Mouse (Mus musculus) heart, embryonic 16.5 days (tissue): ENCODE results near the gene Gse1. TPM values are rescaled to one million over a fixed set of nuclear protein-coding genes. Genes with fewer than 3 reads are reported as not detected.

Experiments used
- ATAC-seq: fragments of 200-750 bp; cut with Nextera tagmentation; replicated peaks from 2 replicates; pipeline ENCODE4 v1.8.0; 2017; ENCODE audit warnings: moderate number of reproducible peaks; ENCODE audit not compliant: insufficient read depth, low FRiP score; ENCODE audit errors: extremely low read depth
- H3K27ac ChIP-seq: fragments of 300-500 bp; sonication (generic); 2 replicates; pipeline ENCODE4 v1.5.1; 2014; ENCODE audit warnings: mild to moderate bottlenecking, low read length, control low read depth, moderate library complexity
- H3K27me3 ChIP-seq: fragments of 300-500 bp; sonication (generic); 2 replicates; pipeline ENCODE4 v1.6.1; 2014; ENCODE audit warnings: low read length, mixed read lengths; ENCODE audit not compliant: control insufficient read depth, insufficient read depth
- H3K36me3 ChIP-seq: fragments of 300-500 bp; sonication (generic); 2 replicates; pipeline ENCODE4 v1.6.1; 2014; ENCODE audit not compliant: control insufficient read depth, insufficient read depth
- H3K4me1 ChIP-seq: fragments of 300-500 bp; sonication (generic); 2 replicates; pipeline ENCODE4 v1.6.1; 2014; ENCODE audit warnings: low read length, mixed read lengths; ENCODE audit not compliant: control insufficient read depth, insufficient read depth
- H3K4me2 ChIP-seq: fragments of 300-500 bp; sonication (generic); 2 replicates; pipeline ENCODE4 v1.6.1; 2014; ENCODE audit warnings: low read depth, mild to moderate bottlenecking, control low read depth, low read length
- H3K4me3 ChIP-seq: fragments of 300-500 bp; sonication (generic); 2 replicates; pipeline ENCODE4 v1.5.1; 2014; ENCODE audit warnings: mild to moderate bottlenecking, control low read depth, low read length
- H3K9ac ChIP-seq: fragments of 300-500 bp; sonication (generic); 2 replicates; pipeline ENCODE4 v1.6.1; 2014; ENCODE audit warnings: low read length, control low read depth
- H3K9me3 ChIP-seq: fragments of 300-500 bp; sonication (generic); replicated peaks from 2 replicates; pipeline ENCODE4 v1.6.1; 2016; ENCODE audit warnings: low read length; ENCODE audit not compliant: control insufficient read depth
- WGBS: fragments of 180-500 bp; shearing (Covaris S2); extraction: QIAGEN DNeasy Blood & Tissue Kit; methylation state at CpG from one replicate; pipeline ENCODE4 v1.1.7; 2014; 5-methylcytosine and 5-hydroxymethylcytosine counted together
- polyA plus RNA-seq: library from polyadenylated mRNA; unstranded; fragments of >200 nt; fragmentation: Nextera tagmentation; extraction: Ambion mirVana; gene quantifications from 2 replicates; pipeline ENCODE4 v1.2.1, GENCODE M21; 2015

Gene Gse1
- polyA plus RNA-seq, 1 experiment from 2014 or later = 7.7 TPM

DNA sequence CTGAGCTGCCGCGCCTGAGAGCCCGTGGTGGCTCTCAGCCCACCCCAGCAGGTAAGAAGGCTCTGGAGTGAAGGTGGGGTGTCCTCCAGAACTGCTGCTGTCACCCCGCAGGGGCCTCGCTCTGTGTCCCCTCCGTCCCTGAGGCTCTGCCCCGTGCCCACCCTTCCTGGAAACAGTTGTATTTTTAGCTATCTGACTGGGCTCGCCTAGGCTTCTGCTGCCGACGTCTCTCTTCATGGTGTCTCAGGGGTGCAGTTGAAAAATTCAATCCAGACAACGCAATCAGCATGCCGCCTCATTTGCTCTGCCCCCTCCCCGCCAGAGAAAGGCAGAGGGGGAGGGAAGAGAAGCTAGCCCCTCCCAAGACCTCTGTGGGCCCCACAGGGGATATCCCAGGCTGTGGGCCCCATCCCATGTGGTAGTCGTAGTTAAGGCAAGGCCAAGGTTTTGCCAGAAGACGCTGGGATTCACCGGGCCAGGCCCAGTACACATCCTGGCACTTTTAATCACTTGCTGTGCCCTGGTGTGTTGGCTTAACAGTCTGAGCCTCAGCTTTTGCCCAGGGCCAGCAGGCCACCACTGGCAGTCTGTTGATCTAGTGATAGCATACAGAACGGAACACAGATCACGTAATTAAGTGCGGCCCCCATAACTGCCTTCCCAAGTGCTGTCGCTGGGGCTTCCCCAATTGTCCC, 328.1 kb downstream of the Gse1 start:
- Histone ChIP-seq H3K27me3 (no peaks in the 10 kb centered on the region), H3K27ac (peak overlapping the region; percentile 96), H3K4me1 (peaks cover 88% of the 10 kb centered on the region), H3K9me3 (no peaks in the 10 kb centered on the region), H3K4me3 (peak overlapping the region; percentile 17), H3K36me3 (no peaks in the 10 kb centered on the region), H3K4me2 (peak overlapping the region; percentile 47), H3K9ac (peak overlapping the region; percentile 71)
- 39% methylated on average over 20 of the region's 20 CpGs for WGBS
- peak; percentile 32; the same call in 1 of the 2 replicates for ATAC-seq

DNA sequence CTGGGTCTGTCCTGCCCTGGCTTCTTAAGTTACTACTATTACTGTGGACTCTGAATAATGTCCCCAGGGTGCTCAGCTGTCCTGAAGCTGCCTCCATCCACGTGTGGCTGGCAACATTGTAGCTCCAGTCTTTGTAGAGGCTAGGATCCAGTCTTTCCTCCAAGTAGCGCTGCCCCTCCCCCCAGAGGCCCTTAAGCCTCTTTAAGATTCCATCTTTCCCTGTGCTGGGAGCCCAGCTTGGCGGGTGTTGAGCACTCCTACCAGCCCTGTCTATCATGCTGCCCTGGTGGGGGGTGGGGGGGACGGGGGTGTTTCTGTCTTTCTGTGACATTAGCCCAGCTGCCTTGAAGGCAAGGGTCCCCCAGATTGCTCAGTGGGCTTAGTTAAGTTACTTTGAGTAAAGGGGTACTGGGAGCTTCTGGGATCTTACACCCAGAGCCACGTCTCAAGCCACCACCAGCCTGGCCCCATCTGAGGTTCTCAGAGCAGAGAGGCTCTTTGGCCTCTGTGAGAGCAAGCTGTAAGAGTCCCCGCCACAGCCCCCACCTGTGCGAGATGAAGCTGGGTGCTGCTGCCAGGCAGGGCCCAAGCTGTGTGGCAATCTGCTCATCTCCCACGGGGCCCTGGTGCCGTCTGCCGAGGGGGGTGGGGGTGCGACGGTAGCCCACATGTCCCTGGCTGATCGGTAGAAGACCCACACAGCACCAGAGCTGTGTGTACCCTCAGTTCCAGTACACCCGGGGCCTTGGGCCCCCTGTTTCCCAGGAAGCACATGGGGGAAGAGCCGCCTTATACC, 329.1 kb downstream of the Gse1 start:
- H3K4me1 ChIP-seq = peaks cover 88% of the 10 kb centered on the region
- peak overlapping the region; percentile 96 for H3K27ac ChIP-seq
- 54% methylated on average over 15 of the region's 15 CpGs for WGBS
- H3K36me3 ChIP-seq = no peaks in the 10 kb centered on the region
- no peaks in the 10 kb centered on the region for H3K9me3 ChIP-seq
- ATAC-seq = no peak
- H3K4me2 ChIP-seq = no peak overlapping the region
- H3K9ac ChIP-seq = peak overlapping the region; percentile 71
- H3K27me3 ChIP-seq = no peaks in the 10 kb centered on the region
- H3K4me3 ChIP-seq = no peak overlapping the region

DNA sequence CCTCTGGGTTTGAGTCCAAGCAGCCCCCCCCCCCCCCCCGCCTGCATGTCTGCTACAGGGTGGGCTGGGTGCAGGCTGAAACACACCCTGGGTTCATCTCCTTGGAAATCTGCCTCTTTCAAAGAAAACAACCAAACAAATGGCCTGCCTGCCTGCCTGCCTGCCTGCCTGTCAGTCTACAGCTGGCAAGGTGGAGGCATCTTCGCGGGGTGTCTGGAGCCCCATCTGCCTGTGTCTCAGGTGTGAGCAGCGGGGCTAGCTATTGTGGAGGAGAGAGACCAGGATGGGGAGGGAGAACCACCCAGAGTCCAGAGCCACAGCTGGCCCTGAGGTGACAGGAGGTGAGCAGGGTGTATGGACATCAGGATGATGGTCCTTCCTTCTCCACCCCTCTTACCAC, 329.9 kb downstream of the Gse1 start:
- Histone ChIP-seq H3K9me3 (no peaks in the 10 kb centered on the region), H3K27me3 (no peaks in the 10 kb centered on the region), H3K4me2 (no peak overlapping the region), H3K27ac (no peak overlapping the region), H3K36me3 (no peaks in the 10 kb centered on the region), H3K4me1 (peaks cover 90% of the 10 kb centered on the region), H3K9ac (no peak overlapping the region), H3K4me3 (no peak overlapping the region)
- 65% methylated on average over 4 of the region's 4 CpGs for WGBS
- ATAC-seq = no peak

DNA sequence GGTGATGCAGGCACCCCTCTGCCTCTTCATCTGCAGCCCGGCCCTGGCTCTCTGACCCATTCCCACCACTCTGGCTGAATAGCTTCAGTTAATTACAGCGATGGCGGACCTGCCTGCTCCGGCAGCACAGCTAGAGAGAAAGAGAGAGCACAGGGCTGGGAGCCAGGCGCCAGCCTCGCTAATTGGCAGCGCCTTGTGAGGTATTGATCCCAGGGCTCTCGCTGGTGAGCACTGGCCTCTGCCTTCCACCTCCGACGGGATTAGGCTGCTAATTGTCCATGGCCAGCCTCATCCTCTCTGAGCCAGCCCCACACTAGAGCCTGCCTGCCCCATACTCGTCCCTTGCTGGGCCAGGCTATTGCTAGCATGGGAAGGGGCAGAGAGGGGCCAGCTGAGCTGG, 331.4 kb downstream of the Gse1 start:
- no peak overlapping the region for H3K4me3 ChIP-seq
- no peaks in the 10 kb centered on the region for H3K27me3 ChIP-seq
- no peak overlapping the region for H3K9ac ChIP-seq
- H3K4me2 ChIP-seq = no peak overlapping the region
- no peaks in the 10 kb centered on the region for H3K9me3 ChIP-seq
- H3K36me3 ChIP-seq = no peaks in the 10 kb centered on the region
- 69% methylated on average over 11 of the region's 11 CpGs for WGBS
- no peak overlapping the region for H3K27ac ChIP-seq
- no peak for ATAC-seq
- H3K4me1 ChIP-seq = peaks cover 90% of the 10 kb centered on the region

- no peak overlapping the region for H3K4me2 ChIP-seq
- H3K9ac ChIP-seq = 0 out of 2 replicates have a peak overlapping the region, but pooled peaks have one; percentile 17
- H3K27me3 ChIP-seq = no peaks in the 10 kb centered on the region
- 87% methylated on average over 5 of the region's 5 CpGs for WGBS
- no peaks in the 10 kb centered on the region for H3K36me3 ChIP-seq
- H3K4me3 ChIP-seq = no peak overlapping the region
- H3K9me3 ChIP-seq = no peaks in the 10 kb centered on the region
- no peak overlapping the region for H3K27ac ChIP-seq
- peaks cover 91% of the 10 kb centered on the region for H3K4me1 ChIP-seq
- ATAC-seq = no peak
Measured at GRCm38 (mm10) chr8:120560535-120560934, 332.3 kb downstream of the Gse1 start.

GRCm38 (mm10) chr8:120561539-120562435, 333.5 kb downstream of the Gse1 start:
- H3K27ac ChIP-seq = 0 out of 2 replicates have a peak overlapping the region, but pooled peaks have one; percentile 2
- H3K27me3 ChIP-seq = no peaks in the 10 kb centered on the region

GRCm38 (mm10) chr8:120562680-120563347, 334.6 kb downstream of the Gse1 start:
- H3K4me1 ChIP-seq = peaks cover 68% of the 10 kb centered on the region
- H3K9me3 ChIP-seq = no peaks in the 10 kb centered on the region
- H3K4me2 ChIP-seq = peak overlapping the region; percentile 44; the same call in 1 of the 2 replicates
- H3K4me3 ChIP-seq = no peak overlapping the region
- peak overlapping the region; percentile 92 for H3K27ac ChIP-seq
- H3K9ac ChIP-seq = peak overlapping the region; percentile 39
- 78% methylated on average over 18 of the region's 18 CpGs for whole genome bisulfite sequencing
- no peaks in the 10 kb centered on the region for H3K27me3 ChIP-seq
- peaks cover 13% of the 10 kb centered on the region for H3K36me3 ChIP-seq
- ATAC-seq = no peak

More at GRCm38 (mm10) chr8:120561539-120562435, 333.5 kb downstream of the Gse1 start:
- Histone ChIP-seq H3K36me3 (peaks cover 2% of the 10 kb centered on the region), H3K4me3 (no peak overlapping the region), H3K9ac (no peak overlapping the region), H3K4me1 (peaks cover 78% of the 10 kb centered on the region), H3K9me3 (no peaks in the 10 kb centered on the region), H3K4me2 (no peak overlapping the region)
- 70% methylated on average over 22 of the region's 22 CpGs for WGBS
- no peak for ATAC-seq

- peaks cover 18% of the 10 kb centered on the region for H3K36me3 ChIP-seq
- ATAC-seq = no peak
Measured at GRCm38 (mm10) chr8:120563348-120563724, 335.1 kb downstream of the Gse1 start.

More at GRCm38 (mm10) chr8:120563348-120563724, 335.1 kb downstream of the Gse1 start:
- Histone ChIP-seq H3K4me2 (peak overlapping the region; percentile 44; the same call in 1 of the 2 replicates), H3K27ac (peak overlapping the region; percentile 92), H3K4me1 (peaks cover 65% of the 10 kb centered on the region), H3K4me3 (no peak overlapping the region), H3K9ac (peak overlapping the region; percentile 39), H3K9me3 (no peaks in the 10 kb centered on the region), H3K27me3 (no peaks in the 10 kb centered on the region)
- WGBS = 10% methylated on average over 8 of the region's 8 CpGs
